Mouse (Mus musculus) midbrain, embryonic 12.5 days (tissue): ENCODE measurements around the gene Mpv17l. TPM values are rescaled to one million over a fixed set of nuclear protein-coding genes. Genes with fewer than 3 reads are reported as not detected.

Source experiments
- ATAC-seq: fragments of 200-750 bp; cut with Nextera tagmentation; 2 replicates; pipeline ENCODE4 v1.8.0; 2017; ENCODE audit warnings: low read depth, moderate TSS enrichment, moderate library complexity; ENCODE audit not compliant: low FRiP score
- H3K27ac ChIP-seq: fragments of 300-500 bp; sonication (generic); replicated peaks from 2 replicates; pipeline ENCODE4 v1.5.1; 2016; ENCODE audit warnings: mild to moderate bottlenecking
- H3K27me3 ChIP-seq: fragments of 300-500 bp; sonication (generic); 2 replicates; pipeline ENCODE4 v1.6.1; 2016; ENCODE audit warnings: mild to moderate bottlenecking
- H3K36me3 ChIP-seq: fragments of 300-500 bp; sonication (generic); 2 replicates; pipeline ENCODE4 v1.6.1; 2016
- H3K4me1 ChIP-seq: fragments of 300-500 bp; sonication (generic); 2 replicates; pipeline ENCODE4 v1.6.1; 2016
- H3K4me2 ChIP-seq: fragments of 300-500 bp; sonication (generic); replicated peaks from 2 replicates; pipeline ENCODE4 v1.6.1; 2016; ENCODE audit warnings: mild to moderate bottlenecking, moderate library complexity
- H3K4me3 ChIP-seq: fragments of 300-500 bp; sonication (generic); 2 replicates; pipeline ENCODE4 v1.5.1; 2016; ENCODE audit warnings: mild to moderate bottlenecking
- H3K9ac ChIP-seq: fragments of 300-500 bp; sonication (generic); replicated peaks from 2 replicates; pipeline ENCODE4 v1.6.1; 2016; ENCODE audit warnings: mild to moderate bottlenecking, moderate library complexity
- H3K9me3 ChIP-seq: fragments of 300-500 bp; sonication (generic); 2 replicates; pipeline ENCODE4 v1.6.1; 2016; ENCODE audit warnings: mild to moderate bottlenecking
- WGBS: fragments of 180-500 bp; shearing (Covaris S2); methylation state at CpG from one replicate; pipeline ENCODE4 v1.1.7; 2016; 5-methylcytosine and 5-hydroxymethylcytosine counted together
- polyA plus RNA-seq: library from polyadenylated mRNA; unstranded; fragments of >200 nt; fragmentation: Nextera tagmentation; extraction: Ambion mirVana; gene quantifications from 2 replicates; pipeline ENCODE4 v1.2.1, GENCODE M21; 2016

The Mpv17l gene
- polyA plus RNA-seq, 1 experiment from 2014 or later: 4.2 TPM

DNA sequence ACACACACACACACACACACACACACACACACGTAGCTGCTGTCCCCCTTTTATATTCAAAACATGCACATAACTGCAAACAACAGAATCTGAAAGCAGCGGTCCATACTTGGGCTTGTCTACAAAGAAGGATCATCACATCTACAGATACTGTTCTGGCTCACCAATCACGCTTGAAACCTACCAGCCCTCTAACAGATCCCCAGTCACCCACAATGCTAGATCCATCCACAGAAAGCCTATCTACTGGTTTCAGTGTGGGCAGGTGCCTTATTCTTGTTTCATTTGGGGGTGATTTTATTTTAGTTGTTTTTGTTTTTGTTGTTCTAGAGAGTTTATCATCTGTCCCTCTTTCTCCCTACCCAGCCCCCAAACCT lies 83.2 kb downstream of the Mpv17l start:
- H3K4me1 ChIP-seq: peaks cover 7% of the 10 kb centered on the region
- peak overlapping the region; percentile 65 for H3K4me2 ChIP-seq
- H3K9me3 ChIP-seq: no peaks in the 10 kb centered on the region
- peak overlapping the region; percentile 62 for H3K4me3 ChIP-seq
- H3K36me3 ChIP-seq: no peaks in the 10 kb centered on the region
- peak overlapping the region; percentile 84 for H3K27ac ChIP-seq
- no peaks in the 10 kb centered on the region for H3K27me3 ChIP-seq
- peak overlapping the region; percentile 82 for H3K9ac ChIP-seq
- 51% methylated on average over 3 of the region's 3 CpGs for WGBS
- peak; percentile 48; the same call in 1 of the 2 replicates for ATAC-seq

DNA sequence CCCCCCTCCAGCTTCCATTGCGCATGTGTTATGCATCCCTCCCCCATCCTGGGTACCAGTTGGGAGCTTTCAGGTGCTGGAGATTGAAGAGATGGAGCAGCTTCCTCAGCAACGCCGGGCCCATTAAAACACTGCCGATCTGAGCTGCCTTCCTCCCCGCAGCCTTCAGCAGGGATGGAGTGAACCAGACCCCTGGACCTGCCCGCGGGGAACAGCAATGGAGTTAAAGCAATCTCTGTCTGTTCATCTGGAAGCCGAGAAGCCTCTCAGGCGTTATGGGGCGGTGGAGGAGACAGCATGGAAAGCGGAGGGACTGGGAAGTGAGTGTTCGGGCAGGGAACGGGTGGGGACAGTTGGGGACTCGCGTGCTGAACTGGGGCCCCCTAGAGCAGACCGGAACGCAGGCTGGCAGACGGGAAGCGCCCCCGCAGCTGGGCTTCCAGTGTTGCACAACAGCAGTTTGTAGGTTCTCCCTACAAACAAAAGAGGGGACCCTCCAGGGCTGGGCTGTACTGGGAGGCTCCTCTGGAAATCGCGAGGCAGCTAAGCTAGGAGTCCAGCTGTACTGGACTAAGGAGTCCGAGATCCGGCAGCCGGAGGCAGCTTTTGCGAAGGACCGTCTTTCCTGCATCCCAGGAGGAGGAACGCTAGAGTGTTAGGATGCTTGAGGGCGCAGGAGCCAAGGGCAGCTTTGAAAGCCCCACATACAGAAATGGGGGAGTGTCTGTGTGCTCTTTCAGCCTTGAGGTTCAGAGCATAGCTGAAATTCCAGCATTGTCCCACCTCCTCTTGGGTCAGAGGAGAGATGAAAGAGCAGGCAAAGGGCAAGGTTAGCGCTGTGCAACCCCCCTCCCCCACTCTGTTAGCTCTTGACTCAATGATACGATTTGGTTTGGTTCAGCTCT lies 83.9 kb downstream of the Mpv17l start, which contains the start of the genes 2900011O08Rik and Ifitm7:
Gene 2900011O08Rik (plus strand): TSS at position 31 of the 905 bp plus-strand sequence.
Gene Ifitm7 (minus strand): TSS at position 315 of the 905 bp plus-strand sequence.
- no peaks in the 10 kb centered on the region for H3K27me3 ChIP-seq
- WGBS: 1% methylated on average over 31 of the region's 31 CpGs
- H3K4me1 ChIP-seq: peaks cover 7% of the 10 kb centered on the region
- H3K4me2 ChIP-seq: peak within 1 kb of the TSS; percentile 65
- ATAC-seq: peak; percentile 82
- no peaks in the 10 kb centered on the region for H3K36me3 ChIP-seq
- H3K9me3 ChIP-seq: no peaks in the 10 kb centered on the region
- H3K4me3 ChIP-seq: peak within 1 kb of the TSS; percentile 62
- H3K9ac ChIP-seq: peak within 1 kb of the TSS; percentile 82
- H3K27ac ChIP-seq: peak within 1 kb of the TSS; percentile 84

- Histone ChIP-seq H3K4me2 (no peak overlapping the region), H3K9me3 (no peaks in the 10 kb centered on the region), H3K4me3 (no peak overlapping the region), H3K4me1 (peaks cover 1% of the 10 kb centered on the region), H3K27ac (no peak overlapping the region), H3K36me3 (no peaks in the 10 kb centered on the region), H3K27me3 (no peaks in the 10 kb centered on the region), H3K9ac (no peak overlapping the region)
- no peak for ATAC-seq
- WGBS: 83% methylated on average over 11 of the region's 11 CpGs
Observed at GRCm38 (mm10) chr16:13992518-13993248, 89.7 kb downstream of the Mpv17l start.

GRCm38 (mm10) chr16:13994076-13994475 lies 91.1 kb downstream of the Mpv17l start:
- Histone ChIP-seq H3K4me2 (no peak overlapping the region), H3K4me3 (no peak overlapping the region), H3K27ac (no peak overlapping the region), H3K27me3 (no peaks in the 10 kb centered on the region), H3K9ac (no peak overlapping the region), H3K9me3 (no peaks in the 10 kb centered on the region), H3K4me1 (no peaks in the 10 kb centered on the region), H3K36me3 (no peaks in the 10 kb centered on the region)
- no peak for ATAC-seq
- 77% methylated on average over 1 of the region's 1 CpGs for WGBS

GRCm38 (mm10) chr16:13994502-13994901 lies 91.5 kb downstream of the Mpv17l start:
- no peak overlapping the region for H3K4me3 ChIP-seq
- no peak for ATAC-seq
- no peak overlapping the region for H3K9ac ChIP-seq
- 86% methylated on average over 1 of the region's 1 CpGs for WGBS
- no peak overlapping the region for H3K4me2 ChIP-seq
- no peaks in the 10 kb centered on the region for H3K36me3 ChIP-seq
- H3K27ac ChIP-seq: no peak overlapping the region
- no peaks in the 10 kb centered on the region for H3K9me3 ChIP-seq
- H3K4me1 ChIP-seq: no peaks in the 10 kb centered on the region
- no peaks in the 10 kb centered on the region for H3K27me3 ChIP-seq

Other genes starting within 250 kb of the Mpv17l start
- 40.5 and 41.4 TPM in 2 replicates for gene Parn, start 235.0 kb upstream of the Mpv17l start, polyA plus RNA-seq
- 49.1 and 49.8 TPM in 2 replicates for gene Bfar, start 231.3 kb upstream of the Mpv17l start, polyA plus RNA-seq
- 9.7 and 11.7 TPM in 2 replicates for gene 3110001I22Rik, start 231.2 kb upstream of the Mpv17l start, polyA plus RNA-seq
- 0.32 and 0.34 TPM in 2 replicates for gene Pla2g10, start 172.2 kb upstream of the Mpv17l start, polyA plus RNA-seq
- gene Rrn3, start 122.5 kb upstream of the Mpv17l start, polyA plus RNA-seq: 122 and 132 TPM in 2 replicates
- 175 and 181 TPM in 2 replicates for gene Ntan1, start 84.3 kb upstream of the Mpv17l start, polyA plus RNA-seq
- 77.2 and 78.6 TPM in 2 replicates for gene Pdxdc1, start within 50 bp of the Mpv17l start, polyA plus RNA-seq
- 40.8 and 43.4 TPM in 2 replicates for gene 2900011O08Rik, start 83.4 kb downstream of the Mpv17l start, polyA plus RNA-seq
- 0.92 and 1.6 TPM in 2 replicates for gene Ifitm7, start 83.7 kb downstream of the Mpv17l start, polyA plus RNA-seq